Mouse (Mus musculus) sigmoid colon, adult 10 weeks (tissue): ENCODE data around the gene Lyz1. TPM values are rescaled to one million over a fixed set of nuclear protein-coding genes. Genes with fewer than 3 reads are reported as not detected.

ENCODE experiments used
- polyA plus RNA-seq: library from polyadenylated mRNA; stranded (reverse); fragments of 350-450 nt; fragmentation: Illumina TruSeq; extraction: RNeasy Lipid Tissue Mini Kit (QIAGEN cat#74804); gene quantifications from one replicate; pipeline ENCODE4 v1.2.3, GENCODE M21; 2014; ENCODE audit warnings: low read depth, low replicate concordance

Gene Lyz1
- 24.5 TPM for polyA plus RNA-seq

DNA sequence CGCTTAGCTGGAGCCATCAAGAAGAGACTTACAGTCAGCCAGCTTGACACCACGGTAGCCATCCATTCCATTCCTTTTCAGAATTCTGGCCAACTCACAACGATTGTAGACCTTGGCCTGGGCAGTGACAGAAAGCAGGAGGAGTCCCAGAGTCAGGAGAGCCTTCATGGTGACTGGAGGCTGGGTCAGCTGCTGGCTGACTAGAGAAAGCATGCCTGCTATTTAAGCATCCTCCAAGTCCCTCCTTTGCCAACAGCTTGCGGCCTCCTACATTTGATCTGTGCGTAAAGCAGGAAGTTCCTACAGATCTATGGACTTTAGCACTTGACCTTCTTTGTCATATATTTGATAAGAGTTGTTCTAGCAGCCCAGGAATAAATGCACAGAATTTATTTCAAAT, at the start of gene Lyz1:
Gene Lyz1 (minus strand): TSS at position 198 of the 400 bp plus-strand sequence.

DNA sequence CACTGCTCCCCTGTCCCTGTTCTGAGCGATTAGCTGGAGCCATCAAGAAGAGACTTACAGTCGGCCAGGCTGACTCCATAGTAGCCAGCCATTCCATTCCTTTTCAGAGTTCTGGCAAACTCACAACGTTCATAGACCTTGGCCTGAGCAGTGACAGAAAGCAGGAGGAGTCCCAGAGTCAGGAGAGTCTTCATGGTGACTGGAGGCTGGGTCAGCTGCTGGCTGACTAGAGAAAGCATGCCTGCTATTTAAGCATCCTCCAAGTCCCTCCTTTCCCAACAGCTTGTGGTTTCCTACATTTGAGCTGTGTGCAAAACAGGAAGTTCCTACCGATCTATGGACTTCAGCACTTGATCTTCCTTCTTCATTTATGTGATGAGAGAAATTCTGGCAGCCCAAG, 10.6 kb downstream of the Lyz1 start, which contains the start of gene Lyz2:
Gene Lyz2 (minus strand): TSS at position 273 of the 400 bp plus-strand sequence.

DNA sequence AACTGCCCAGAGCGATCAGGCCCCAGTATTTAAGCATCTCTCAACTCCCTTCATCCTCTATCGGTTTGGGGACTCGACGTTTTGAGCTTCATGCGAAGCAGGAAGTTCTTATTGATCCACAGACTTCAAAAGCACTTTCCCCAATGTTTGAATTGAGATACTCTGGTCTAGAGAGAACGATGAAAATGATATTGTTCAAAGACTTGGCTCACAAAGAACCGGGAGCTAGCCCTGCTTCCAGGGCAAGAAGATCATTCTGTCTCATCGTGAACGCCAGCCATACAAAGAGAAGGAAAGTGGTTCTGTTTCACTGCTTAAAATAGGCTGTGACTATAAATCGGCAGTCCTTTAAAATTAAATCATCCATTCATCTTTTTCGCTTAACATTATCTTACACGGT, 54.1 kb downstream of the Lyz1 start, which contains the start of gene 9530003J23Rik:
Gene 9530003J23Rik (minus strand): TSS at position 101 of the 400 bp plus-strand sequence.

Other genes with a start within 250 kb of the Lyz1 start
- not detected for gene Lrrc10, start 247.5 kb downstream of the Lyz1 start, polyA plus RNA-seq
- 200 TPM for gene Cct2, start 229.1 kb downstream of the Lyz1 start, polyA plus RNA-seq
- 46.7 TPM for gene Frs2, start 144.3 kb downstream of the Lyz1 start, polyA plus RNA-seq
- gene Yeats4, start 68.4 kb downstream of the Lyz1 start, polyA plus RNA-seq: 70.3 TPM
- not detected for gene 9530003J23Rik, start 54.2 kb downstream of the Lyz1 start, polyA plus RNA-seq
- 279 TPM for gene Lyz2, start 10.5 kb downstream of the Lyz1 start, polyA plus RNA-seq
- gene Cpsf6, start 87.1 kb upstream of the Lyz1 start, polyA plus RNA-seq: 142 TPM